Mouse (Mus musculus) ES-CJ7 (cell line): ENCODE data around the gene Cd300c.
"Not testable (repeated sequence)": the region's sequence is repeated elsewhere in the genome, so short reads cannot be mapped to it uniquely, and the experiment has no call there.

ENCODE experiments used
- DNase-seq: peaks from one replicate; pipeline ENCODE4 v3.0.0; 2011; ENCODE audit warnings: low read depth, low spot score

The Cd300c gene

DNA sequence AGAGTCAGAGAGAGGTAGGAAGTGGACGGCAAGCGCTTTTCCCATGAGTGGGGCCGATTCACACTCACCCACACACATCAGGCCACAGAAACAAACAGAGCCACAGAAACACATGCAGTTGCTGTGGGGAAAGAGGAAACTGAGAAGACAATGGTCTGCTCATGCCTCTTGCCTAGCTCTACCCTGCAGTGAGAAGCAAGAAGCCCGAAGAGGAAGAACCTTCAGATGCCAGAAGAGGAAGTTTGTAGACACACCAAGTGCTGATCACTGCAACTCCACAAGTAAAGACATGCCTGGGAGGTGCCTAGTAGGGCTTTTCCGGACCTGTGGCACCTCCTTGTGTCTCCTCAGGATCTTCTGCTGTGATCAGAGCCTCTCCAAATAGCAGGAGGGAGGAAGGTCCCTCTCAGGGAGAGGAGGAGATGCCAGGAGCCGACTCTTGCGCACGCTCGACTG lies at the start of gene Cd300c:
Gene Cd300c, minus strand, starts transcription at position 406 of the 456 bp plus-strand sequence.
- no peak for DNase-seq

DNA sequence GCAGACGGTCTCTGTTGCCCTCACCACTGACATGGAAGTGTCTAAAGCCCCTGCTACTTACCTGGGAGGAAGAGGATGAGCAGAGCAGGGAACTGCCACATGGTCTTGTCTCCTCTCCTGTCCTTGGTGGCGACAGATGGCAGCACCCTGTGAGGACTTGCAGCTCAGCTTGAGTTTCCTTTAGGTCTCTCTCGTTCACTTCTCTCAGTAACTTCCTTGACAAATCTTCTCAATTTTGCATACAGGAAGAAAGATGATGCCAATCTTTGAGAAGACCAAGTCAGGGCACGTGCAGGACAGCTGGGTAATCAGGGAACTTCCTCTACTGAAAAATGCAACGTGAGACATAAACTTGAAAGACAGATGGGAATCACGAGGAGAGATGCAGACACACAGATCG lies 47.1 kb upstream of the Cd300c start, which contains the start of gene Cd300ld2:
Gene Cd300ld2, minus strand, starts transcription at position 101 of the 400 bp plus-strand sequence.
- not testable (repeated sequence) for DNase-seq

DNA sequence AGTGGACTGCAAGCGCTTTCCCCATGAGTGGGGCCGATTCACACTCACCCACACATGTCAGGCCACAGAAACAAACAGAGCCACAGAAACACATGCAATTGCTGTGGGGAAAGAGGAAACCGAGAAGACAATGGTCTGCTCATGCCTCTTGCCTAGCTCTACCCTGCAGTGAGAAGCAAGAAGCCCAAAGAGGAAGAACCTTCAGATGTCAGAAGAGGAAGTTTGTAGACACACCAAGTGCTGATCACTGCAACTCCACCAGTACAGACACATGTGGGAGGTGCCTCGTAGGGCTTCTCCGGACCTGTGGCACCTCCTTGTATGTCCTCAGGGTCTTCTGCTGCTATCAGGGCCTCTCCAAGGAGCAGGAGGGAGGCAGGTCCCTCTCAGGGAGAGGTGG lies 35.1 kb upstream of the Cd300c start:
- no peak for DNase-seq

DNA sequence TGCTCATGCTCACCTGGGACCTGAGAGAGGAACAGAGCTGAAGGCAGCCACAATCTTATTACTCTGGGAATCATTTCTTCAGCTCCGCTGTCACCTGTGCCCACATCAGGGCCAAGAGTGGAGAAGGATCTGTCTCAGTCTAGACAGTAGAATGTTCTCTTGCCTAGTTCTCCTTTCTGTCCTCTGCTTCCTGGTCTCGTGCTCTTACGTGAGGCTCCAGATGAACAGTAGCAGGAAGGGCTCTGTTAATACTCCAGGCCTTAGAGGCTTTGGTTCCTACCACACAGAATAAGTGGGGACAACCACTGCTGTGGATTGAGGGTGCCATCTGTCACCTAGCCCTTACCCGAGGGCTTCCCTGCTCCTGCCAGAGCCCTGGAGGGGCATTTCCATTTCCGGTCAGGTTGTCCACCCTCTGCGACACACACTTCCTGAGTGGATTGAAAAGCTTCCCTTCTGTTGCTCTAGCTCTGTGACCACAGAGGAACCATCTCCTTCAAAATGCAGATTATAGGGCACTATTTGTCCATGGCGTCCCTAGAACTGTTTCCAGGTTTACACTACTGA lies 32.6 kb upstream of the Cd300c start, which contains the start of gene Cd300c2:
Gene Cd300c2, minus strand, starts transcription at position 407 of the 567 bp plus-strand sequence.
- DNase-seq, result no peak

DNA sequence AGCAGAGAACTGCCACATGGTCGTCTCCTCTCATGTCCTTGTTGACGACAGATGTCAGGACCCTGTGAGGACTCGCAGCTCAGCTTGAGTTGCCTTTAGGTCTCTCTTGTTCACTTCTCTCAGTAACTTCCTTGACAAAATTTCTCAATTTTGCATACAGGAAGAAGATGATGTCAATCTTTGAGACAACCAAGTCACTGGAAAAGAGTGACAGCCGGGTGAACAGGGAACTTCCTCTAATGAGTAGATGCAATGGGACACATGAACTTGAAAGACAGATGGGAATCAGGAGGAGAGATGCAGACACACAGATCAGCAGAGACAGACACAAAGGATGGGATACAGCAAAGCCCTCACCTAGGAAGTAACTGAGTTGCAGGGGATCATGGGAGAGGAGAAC lies 20.8 kb upstream of the Cd300c start, which contains the start of gene Cd300ld:
Gene Cd300ld, minus strand, starts transcription at position 130 of the 400 bp plus-strand sequence.
- no peak for DNase-seq

DNA sequence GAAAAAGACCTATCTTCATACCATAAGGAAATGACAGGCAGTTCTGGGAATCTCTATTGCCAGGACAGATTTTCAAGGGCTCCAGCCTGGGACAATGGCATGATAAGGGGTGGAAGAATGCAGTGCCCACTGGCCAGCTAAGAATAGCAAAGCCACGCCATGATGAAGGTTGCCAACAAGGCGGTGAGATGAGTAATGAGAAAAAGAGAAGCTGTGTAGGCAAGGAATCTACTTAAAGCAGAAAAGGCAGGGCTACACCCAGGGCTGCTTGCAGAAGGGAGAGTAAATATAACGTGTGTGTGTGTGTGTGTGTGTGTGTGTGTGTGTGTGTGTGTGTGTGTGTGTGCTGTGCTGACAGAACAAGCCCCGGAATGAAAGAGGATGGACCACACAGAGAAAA lies 12.9 kb upstream of the Cd300c start:
- no peak for DNase-seq

DNA sequence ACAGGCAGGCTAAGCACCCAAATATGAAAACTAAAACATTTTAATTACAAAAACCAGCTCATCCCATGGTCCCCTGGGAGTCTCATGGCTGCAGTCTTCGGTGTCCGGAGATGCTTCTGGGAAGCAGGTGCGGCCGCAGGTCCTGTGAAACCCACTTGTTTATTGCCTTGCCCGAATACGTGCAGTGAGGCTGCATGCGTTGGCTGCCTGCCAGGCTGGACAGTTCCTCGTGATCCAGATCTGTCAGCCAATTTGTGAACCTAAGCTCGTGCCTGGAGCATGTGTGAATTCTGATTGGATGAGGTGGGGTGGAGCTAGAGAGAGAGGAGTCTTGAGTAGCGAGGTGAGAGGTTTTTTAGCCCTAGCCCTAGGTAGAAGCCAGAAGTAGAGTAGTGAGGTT lies 3.8 kb upstream of the Cd300c start:
- DNase-seq, result no peak

DNA sequence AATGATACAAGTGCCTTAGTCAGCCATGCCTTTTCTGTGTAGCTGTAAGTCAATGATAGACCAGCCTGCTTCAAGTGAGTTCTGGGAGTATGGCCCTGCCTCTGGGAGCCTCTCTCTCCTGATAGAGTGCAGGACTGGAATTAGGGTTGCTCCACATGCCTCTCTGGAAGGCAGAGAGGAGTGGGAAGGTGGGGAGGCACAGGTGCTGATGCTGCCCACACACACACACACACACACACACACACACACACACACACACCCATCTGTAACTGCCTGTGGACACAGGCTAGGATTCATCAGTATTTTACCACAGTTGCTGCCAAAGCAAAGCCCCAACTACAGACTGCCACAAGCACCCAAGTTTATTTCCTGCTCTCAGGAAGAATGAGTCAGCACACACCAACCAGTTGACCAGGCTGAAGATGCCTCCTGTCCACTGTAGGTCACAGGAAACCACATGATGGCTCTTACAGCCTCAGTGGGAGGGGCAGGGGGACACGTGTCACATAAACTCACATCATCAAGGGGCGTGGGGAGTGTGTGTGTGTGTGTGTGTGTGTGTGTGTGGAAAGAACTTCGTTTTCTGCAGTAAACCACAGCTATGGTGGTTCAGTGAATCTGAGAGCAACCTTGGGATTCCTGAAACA lies 3.7 kb downstream of the Cd300c start:
- DNase-seq, result no peak

DNA sequence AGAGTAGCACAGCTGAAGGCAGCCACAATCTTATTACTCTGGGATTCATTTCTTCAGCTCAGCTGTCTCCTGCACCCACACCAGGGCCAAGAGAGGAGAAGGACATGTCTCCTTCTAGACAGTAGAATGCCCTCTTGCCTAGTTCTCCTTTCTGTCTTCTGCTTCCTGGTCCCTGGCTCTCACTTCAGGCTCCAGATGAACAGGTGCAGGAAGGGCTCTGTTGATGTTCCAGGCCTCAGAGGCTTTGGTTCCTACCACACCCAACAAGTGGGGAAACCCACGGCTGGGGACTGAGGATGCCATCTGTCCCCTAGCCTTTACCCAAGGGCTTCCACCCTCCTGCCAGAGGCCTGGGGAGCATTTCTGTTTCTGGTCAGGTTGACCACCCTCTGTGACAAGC lies 8.6 kb downstream of the Cd300c start:
- no peak for DNase-seq

DNA sequence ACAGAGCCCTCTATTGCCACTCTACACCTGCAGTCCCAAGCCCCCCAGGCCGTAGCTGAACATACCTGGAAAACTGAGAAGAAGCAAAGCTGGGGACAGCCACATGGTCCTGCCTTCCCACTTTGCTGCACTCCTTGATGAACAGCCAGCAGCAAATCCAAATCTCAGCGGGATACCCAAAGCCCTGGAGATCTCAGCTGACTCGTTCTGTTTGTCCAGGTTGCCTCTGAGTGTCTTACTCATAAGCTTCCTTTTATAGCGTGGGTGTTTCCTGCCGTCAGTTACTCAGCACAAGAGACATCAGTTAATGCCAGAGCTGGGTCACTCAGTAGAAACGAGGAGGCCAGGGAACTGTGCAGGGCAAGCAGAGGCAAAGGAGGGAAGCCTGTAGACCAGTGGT lies 34.8 kb downstream of the Cd300c start, which contains the start of gene Cd300lb:
Gene Cd300lb, minus strand, starts transcription at position 243 of the 400 bp plus-strand sequence.
- no peak for DNase-seq

DNA sequence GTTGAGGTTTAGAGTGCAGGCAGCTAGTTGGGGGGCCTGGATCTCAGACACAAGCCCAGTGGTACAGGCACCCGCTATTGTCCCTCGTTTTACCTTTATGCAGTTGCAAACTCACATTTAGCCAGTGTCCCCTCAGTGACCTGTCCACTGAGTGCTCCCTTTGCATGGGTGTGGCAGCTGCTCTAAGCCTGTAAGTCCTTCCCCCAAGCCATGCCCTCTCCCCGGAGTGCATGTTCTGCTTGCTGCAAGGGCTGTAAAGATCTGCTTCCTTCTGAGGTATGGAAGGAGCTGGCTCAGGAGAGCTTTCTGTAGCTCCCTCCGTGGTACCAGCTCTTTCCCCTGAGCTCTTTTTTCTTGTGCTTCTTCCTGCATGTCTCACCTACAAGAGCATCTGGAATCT lies 35.4 kb downstream of the Cd300c start:
- no peak for DNase-seq

DNA sequence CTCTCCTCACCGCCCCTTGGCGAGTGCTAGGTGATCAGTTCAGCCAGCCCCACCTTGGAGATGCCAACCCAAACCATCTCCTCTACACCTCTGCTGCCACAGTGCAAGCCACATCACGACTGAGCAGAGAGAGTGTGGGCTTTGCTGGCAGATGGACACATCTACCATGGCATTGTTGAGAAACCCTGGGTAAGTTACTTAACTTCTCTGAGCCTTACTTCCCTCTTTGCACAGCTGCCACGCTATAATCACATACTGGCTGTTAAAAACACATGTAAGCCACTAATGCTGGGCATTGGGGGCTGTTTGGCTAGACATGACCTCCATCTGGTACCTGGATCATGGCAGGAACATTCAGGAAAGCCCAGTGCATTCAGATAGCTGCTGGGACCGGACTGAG lies 37.9 kb downstream of the Cd300c start:
- no peak for DNase-seq

DNA sequence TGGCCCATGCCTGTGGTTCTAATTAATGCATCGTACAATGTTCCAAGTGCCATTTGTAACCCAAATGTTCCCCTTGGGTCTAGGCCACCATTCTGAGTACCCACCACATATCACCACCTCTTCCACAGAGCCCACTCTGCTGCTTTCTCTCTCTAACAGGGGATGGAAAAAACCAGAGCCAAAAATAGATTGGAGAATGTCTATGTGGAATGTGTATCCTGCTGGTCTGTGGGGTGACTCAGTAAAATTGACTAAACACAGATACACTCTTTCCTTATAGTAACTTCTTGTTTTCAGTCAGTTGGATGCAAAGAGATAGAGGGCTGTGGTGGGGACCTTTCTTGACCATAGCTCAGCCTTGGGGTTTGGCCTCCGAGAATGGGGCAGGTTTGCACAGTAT lies 39.4 kb downstream of the Cd300c start:
- no peak for DNase-seq

DNA sequence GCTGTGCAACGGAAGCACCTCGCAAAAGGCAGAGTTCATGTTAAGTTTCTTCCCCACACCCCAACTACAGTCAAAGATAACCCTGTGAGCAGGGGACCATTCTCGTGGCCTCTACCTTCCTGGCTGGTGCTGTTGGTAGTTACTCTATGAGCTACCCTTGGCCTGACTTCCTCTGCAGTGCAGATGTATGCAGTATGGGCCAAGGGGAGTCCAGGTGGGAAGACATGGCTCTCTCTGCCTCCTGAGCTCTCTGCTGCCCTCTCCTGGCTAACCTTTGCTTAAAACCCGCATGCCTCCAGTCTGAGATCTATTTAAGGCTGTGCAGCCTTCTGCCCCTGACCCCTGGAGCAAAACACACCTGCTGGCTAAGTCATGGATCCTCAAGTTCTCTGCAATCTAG lies 45.0 kb downstream of the Cd300c start:
- DNase-seq, result peak; percentile 82

DNA sequence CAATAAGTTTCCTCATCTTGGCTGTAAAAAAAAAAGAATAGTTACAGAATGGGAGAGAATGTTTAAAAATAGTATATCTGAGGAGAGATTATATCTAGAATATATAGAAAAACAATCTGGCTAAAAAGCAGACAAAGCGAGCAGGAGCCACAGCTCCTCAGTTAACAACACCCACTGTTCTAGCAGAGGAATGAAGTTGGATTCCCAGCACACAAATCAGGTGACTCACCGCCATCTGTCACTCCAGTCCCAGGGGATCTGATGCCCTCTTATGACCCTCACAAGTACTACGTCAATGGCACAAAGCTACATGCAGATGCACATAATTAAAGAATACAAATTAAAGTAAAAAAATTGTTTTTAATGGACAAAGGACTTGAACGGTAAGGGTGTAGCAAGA lies 46.5 kb downstream of the Cd300c start:
- DNase-seq, result no peak

DNA sequence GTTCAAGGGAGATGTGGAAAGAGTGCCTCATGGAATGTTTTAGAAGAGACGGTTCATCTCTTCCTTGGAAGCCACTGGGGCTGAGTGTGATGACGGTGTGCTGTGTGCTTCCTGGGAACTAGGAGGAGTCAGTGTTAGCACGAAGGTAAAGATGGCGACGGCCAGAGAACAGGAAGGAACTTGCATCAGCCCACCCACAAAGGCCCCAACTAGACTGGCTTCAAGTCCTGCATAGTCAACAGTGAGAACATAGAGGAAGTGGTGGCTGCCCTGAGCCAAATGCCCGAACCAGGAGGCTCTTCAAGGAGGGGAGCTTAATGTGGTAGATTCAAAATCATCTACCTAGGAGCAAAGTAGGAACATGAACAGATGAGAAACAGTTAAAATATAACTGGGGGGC lies 51.8 kb downstream of the Cd300c start:
- no peak for DNase-seq

DNA sequence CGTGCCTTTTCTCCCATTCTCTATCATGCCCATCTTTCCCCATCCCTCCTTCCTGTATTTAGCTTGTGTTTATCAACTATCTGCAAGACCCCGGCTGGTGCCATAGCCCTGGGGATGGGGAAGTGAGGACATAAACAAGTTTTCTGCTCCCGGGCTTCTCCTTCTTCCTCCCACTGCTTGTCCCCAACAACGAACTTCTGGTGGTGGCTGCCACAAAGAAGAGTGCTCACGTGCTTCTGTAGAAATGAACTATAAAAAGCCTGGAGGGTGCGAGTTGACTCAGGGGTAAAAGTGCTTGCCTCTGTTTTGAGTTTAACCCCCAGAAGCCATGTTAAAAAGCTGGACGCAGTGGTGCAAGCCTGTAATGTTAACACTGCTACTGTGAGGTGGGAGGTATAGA lies 54.0 kb downstream of the Cd300c start:
- DNase-seq, result no peak

DNA sequence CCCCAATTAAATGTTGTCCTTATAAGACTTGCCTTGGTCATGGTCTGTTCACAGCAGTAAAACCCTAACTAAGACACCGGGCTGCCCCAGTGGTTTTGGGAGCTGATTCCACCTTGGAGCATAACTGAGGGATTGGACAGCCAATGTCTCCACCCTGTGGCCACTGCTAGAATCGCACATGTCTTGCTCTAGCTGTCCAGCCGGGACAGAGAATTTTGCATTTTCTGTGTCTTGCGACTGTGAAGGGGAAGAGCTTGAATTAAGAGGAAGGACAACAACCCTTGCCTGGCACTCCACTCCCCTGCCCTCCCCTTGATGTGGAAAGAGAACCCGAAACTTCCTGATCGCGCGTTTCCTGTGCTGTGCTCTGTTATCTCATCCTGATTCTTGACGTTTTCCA lies 56.1 kb downstream of the Cd300c start:
- peak; percentile 77 for DNase-seq

DNA sequence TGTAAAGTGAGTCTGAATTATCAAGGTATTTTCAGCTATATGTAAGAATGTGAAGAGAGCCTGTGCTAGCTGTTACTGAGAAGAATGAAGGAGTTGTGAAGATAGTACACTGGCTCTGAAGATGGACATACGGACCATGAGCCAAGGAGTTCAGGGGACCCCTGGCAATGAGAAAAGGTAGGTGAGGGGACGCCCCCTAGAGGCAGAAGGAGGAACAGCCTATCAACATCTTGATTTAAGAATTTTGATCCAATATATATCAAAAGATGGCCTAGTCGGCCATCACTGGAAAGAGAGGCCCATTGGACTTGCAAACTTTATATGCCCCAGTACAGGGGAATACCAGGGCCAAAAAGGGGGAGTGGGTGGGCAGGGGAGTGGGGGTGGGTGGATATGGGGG lies 59.4 kb downstream of the Cd300c start:
- not testable (repeated sequence) for DNase-seq

DNA sequence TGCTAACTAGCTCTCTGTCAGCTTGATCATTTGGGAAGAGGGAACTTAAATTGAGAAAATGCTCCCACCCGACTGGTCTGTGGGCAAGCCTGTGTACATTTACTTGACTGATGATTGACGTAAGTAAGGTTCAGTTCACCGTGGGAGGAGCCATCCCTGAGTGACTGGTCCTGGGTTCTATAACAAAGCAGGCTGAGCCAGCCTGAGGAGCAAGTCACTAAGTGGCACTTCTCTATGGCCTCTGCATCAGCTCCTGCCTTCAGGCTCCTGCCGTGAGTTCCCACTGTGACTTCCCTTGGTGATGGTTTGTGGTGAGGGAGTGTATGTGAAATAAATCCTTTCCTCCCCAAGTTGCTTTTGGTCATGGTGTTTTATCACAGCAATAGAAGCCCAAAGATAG lies 60.9 kb downstream of the Cd300c start:
- no peak for DNase-seq

DNA sequence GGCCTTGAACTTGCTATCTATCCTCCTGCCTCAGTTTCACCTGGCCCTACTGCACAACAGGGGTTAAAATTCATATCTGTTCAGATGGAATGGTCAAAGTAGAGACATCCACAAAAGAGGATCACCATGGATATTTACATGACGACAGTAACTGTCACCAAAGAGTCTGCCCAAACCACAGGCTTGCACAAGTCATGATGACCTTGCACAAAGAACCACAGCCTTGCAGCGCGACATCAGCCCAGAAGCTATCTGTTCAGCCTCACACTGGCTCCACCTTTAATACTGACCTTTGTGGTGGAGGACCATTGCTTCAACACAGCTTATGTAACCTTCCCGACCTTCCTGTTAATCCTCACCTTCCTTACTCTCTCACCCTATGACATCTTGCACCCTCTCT lies 61.4 kb downstream of the Cd300c start:
- DNase-seq, result no peak
